Mouse (Mus musculus): ENCODE results near the gene Ifna1.
A peak's percentile ranks its signal among the peaks of the same experiment; 100 is the strongest.

DNA sequence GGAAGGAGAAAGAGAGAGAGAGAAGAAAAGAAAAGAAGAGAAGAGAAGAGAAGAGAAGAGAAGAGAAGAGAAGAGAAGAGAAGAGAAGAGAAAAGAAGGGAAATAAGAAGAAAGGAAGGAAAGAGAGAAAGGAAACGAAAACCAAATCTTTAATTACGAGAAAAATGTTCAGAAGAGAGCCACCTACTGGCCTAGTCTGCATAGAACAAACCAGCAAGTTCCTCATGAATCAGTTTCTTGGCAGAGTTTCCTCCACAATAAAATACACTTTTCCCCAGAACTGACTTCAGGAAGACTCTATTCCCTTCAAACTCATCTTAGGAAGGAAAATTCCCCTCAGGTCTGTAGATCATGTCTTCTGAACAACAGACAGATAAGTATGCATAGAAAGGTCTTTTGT, 4.6 kb upstream of the Ifna1 start:
- TF ChIP-seq CTCF (IDR thresholded peaks at IDR 0.05; ENCODE audit: extremely low read depth, insufficient read depth, low read length) (0 out of 2 replicates have a peak, but pooled peaks have one; percentile 5), POLR2A (IDR thresholded peaks at IDR 0.05; ENCODE audit: extremely low read depth, insufficient read depth, low read length) (no peak)
